Mouse (Mus musculus) adrenal gland, postnatal 10 days (tissue): ENCODE results near the gene Ssh2. TPM values are rescaled to one million over a fixed set of nuclear protein-coding genes. Genes with fewer than 3 reads are reported as not detected.

Experiments used
- total RNA-seq, 2 experiments: library from RNA; stranded (reverse); gene quantifications; 2 replicates each; pipeline ENCODE4 v1.2.3; 2021

Ssh2 gene
- total RNA-seq, 2 experiments from 2014 or later = 32.6 to 38.0 TPM

Other genes starting within 250 kb of the Ssh2 start
- gene Slc6a4, start 217.7 kb upstream of the Ssh2 start, total RNA-seq = 10 to 100 TPM; 19.4 to 19.6 TPM
- 10 to 100 TPM; 23.7 to 24.4 TPM for gene Nsrp1, start 137.9 kb upstream of the Ssh2 start, total RNA-seq
- under 1 TPM; 0.18 to 0.60 TPM for gene Efcab5, start 27.3 kb upstream of the Ssh2 start, total RNA-seq
- 10 to 100 TPM in 1 of 2 experiments, 1 to 10 TPM in 1; 5.4 to 24.8 TPM for gene Coro6, start 246.1 kb downstream of the Ssh2 start, total RNA-seq